Mouse (Mus musculus): ENCODE measurements around the gene Dhcr7.

The Dhcr7 gene

GRCm38 (mm10) chr7:143822375-143823265 lies at the start of gene Dhcr7, which contains the start of gene Nadsyn1:
TSS of gene Dhcr7 (plus strand) at chr7:143823145.
TSS of gene Nadsyn1 (minus strand) at chr7:143822849.
- peak; percentile 99 for DNase-seq (ENCODE audit: low spot score)

- DNase-seq (ENCODE audit: low spot score): no peak
Measured at GRCm38 (mm10) chr7:143776137-143776536, 46.8 kb upstream of the Dhcr7 start.

- DNase-seq (ENCODE audit: low spot score): no peak
Measured at GRCm38 (mm10) chr7:143777375-143777774, 45.6 kb upstream of the Dhcr7 start.

GRCm38 (mm10) chr7:143783378-143783995 lies 39.5 kb upstream of the Dhcr7 start:
- DNase-seq (ENCODE audit: low spot score): no peak

GRCm38 (mm10) chr7:143783996-143784829 lies 38.7 kb upstream of the Dhcr7 start, which contains the start of gene Mrgpre:
TSS of gene Mrgpre (minus strand) at chr7:143784500.
- peak; percentile 77 for DNase-seq (ENCODE audit: low spot score)

- DNase-seq (ENCODE audit: low spot score): no peak
Measured at GRCm38 (mm10) chr7:143792336-143792985, 30.5 kb upstream of the Dhcr7 start.

- peak; percentile 61 for DNase-seq (ENCODE audit: low spot score)
Measured at GRCm38 (mm10) chr7:143793121-143793520, 29.8 kb upstream of the Dhcr7 start.

- no peak for DNase-seq (ENCODE audit: low spot score)
Measured at GRCm38 (mm10) chr7:143798783-143799182, 24.2 kb upstream of the Dhcr7 start.

GRCm38 (mm10) chr7:143800770-143801169 lies 22.2 kb upstream of the Dhcr7 start:
- no peak for DNase-seq (ENCODE audit: low spot score)

GRCm38 (mm10) chr7:143801195-143802065 lies 21.5 kb upstream of the Dhcr7 start:
- DNase-seq (ENCODE audit: low spot score): no peak

- DNase-seq (ENCODE audit: low spot score): peak; percentile 44
Measured at GRCm38 (mm10) chr7:143805199-143805624, 17.7 kb upstream of the Dhcr7 start.

- DNase-seq (ENCODE audit: low spot score): no peak
Measured at GRCm38 (mm10) chr7:143808909-143809308, 14.0 kb upstream of the Dhcr7 start.

- DNase-seq (ENCODE audit: low spot score): no peak
Measured at GRCm38 (mm10) chr7:143819201-143819600, 3.7 kb upstream of the Dhcr7 start.

- DNase-seq (ENCODE audit: low spot score): no peak
Measured at GRCm38 (mm10) chr7:143821241-143821640, 1.7 kb upstream of the Dhcr7 start.

GRCm38 (mm10) chr7:143823266-143823605 lies 291 bp downstream of the Dhcr7 start:
- DNase-seq (ENCODE audit: low spot score): no peak

GRCm38 (mm10) chr7:143826985-143827384 lies 4.0 kb downstream of the Dhcr7 start:
- no peak for DNase-seq (ENCODE audit: low spot score)

GRCm38 (mm10) chr7:143829504-143830331 lies 6.8 kb downstream of the Dhcr7 start:
- DNase-seq (ENCODE audit: low spot score): peak; percentile 98

- no peak for DNase-seq (ENCODE audit: low spot score)
Measured at GRCm38 (mm10) chr7:143830399-143830798, 7.5 kb downstream of the Dhcr7 start.

- DNase-seq (ENCODE audit: low spot score): peak; percentile 23
Measured at GRCm38 (mm10) chr7:143832196-143832595, 9.3 kb downstream of the Dhcr7 start.

- no peak for DNase-seq (ENCODE audit: low spot score)
Measured at GRCm38 (mm10) chr7:143832611-143833010, 9.7 kb downstream of the Dhcr7 start.

Measured in lung, postnatal 25 days (tissue).